Mouse (Mus musculus): ENCODE results near the gene Hist2h2be.

- no peak for TF ChIP-seq CTCF (IDR thresholded peaks at IDR 0.05; ENCODE audit: low read depth, low read length)
- TF ChIP-seq TAL1 (conservative IDR thresholded peaks at IDR 0.05; ENCODE audit: low read depth, low read length) = no peak
- TF ChIP-seq GATA1 (IDR thresholded peaks at IDR 0.05; ENCODE audit: borderline replicate concordance, low read length) = no peak
- no peak for TF ChIP-seq POLR2AphosphoS5 (IDR thresholded peaks at IDR 0.05; ENCODE audit: insufficient replicate concordance, low read depth, low read length)
- no peak for TF ChIP-seq GATA2 (IDR thresholded peaks at IDR 0.05; ENCODE audit: borderline replicate concordance, low read depth, low read length)
Measured at GRCm38 (mm10) chr3:96171583-96172196, 49.2 kb upstream of the Hist2h2be start.

Measured in G1E (cell line).